Mouse (Mus musculus) spleen, postnatal 4 days (tissue): Measurements from ENCODE around the gene Rab11fip4.

Experiments
- DNase-seq, 2 experiments: peaks; one replicate each; pipeline ENCODE4 v3.0.0; 2022; ENCODE audit warnings: low spot score in 2 of 2

The Rab11fip4 gene

DNA sequence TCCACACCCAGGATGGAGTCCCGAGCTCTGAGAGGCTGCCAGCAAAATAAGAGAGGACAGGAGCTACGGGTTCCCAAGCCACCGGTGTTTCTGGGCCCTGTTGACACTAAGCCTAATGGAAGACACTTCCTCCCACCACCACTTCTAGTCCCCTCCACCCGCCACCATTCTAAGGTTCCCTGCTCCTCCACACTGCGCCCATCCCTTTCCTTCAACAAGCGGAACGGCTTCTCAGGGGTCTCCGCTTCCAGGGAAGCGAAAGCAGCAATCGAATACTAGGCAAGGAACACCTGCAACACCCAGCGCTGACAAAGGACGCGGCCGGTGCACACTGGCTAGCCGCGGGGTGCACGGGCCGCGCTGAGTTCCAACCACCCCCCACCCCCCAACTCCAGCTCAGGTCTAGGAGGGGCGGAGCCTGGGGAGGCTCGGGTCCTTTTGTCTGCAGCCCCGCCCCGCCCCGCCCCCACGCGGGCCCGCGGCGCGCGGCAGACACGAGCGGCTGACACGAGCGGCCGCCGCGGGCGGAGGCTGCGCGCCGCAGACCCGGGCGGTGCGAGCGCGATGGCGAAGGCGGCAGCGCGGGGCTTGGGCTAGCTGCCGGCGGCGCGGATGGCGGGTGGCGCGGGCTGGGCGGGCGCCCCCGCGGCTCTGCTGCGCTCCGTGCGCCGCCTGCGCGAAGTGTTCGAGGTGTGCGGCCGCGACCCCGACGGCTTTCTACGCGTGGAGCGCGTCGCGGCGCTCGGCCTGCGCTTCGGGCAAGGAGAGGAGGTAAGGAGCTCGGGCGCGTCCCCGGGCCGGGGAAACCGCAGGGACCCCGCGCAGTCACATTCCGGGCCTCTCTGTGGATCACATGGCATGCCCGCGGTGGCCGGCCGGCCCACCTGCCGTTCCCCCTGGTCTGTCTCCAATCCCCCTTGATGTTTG, at the start of gene Rab11fip4:
Gene Rab11fip4 (plus strand): TSS at position 549 of the 927 bp plus-strand sequence.
- peak in 1 of 2 experiments; percentile 60 for DNase-seq

DNA sequence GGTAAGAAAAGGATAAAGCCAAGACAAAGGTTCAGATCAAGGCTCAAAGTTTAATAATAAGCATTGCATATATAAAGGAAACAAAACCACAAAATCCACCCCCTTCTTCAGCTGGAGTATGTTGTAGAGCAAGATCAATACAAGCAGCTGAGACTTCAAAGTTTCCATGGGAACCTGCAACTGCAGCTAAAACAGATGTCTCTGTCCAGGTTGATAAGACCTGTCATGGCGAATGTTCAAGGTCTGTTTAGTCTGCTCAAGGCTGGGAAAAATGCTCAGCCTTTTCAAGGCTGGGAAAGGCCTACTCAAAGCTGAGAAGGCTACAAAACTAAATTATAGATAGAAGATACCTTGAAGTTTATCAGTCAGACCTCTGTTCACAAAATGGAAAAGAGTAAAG, 38.4 kb upstream of the Rab11fip4 start:
- no peak for DNase-seq

- DNase-seq, result no peak
These were observed 30.5 kb upstream of the Rab11fip4 start for GRCm38 (mm10) chr11:79560536-79560935.

GRCm38 (mm10) chr11:79563493-79563892, 27.5 kb upstream of the Rab11fip4 start:
- DNase-seq, result no peak

DNA sequence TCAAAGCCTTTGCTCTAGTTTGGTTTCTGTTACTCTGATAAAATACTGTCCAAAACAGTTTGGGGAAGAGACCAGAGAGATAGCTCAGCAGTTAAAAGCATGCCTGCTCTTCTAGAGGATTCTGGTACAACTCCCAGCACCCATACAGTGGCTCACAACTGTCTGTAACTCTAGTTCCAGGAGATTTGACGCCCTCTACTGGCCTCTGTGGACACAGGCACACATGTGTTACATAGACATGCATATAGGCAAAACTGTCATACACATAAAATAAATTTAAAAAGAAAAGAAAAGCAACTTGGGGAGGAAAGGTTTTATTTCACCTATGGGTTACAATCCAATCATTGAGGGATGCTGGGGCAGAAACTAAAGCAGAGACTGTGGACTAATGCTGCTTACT, 24.1 kb upstream of the Rab11fip4 start:
- DNase-seq, result no peak

DNA sequence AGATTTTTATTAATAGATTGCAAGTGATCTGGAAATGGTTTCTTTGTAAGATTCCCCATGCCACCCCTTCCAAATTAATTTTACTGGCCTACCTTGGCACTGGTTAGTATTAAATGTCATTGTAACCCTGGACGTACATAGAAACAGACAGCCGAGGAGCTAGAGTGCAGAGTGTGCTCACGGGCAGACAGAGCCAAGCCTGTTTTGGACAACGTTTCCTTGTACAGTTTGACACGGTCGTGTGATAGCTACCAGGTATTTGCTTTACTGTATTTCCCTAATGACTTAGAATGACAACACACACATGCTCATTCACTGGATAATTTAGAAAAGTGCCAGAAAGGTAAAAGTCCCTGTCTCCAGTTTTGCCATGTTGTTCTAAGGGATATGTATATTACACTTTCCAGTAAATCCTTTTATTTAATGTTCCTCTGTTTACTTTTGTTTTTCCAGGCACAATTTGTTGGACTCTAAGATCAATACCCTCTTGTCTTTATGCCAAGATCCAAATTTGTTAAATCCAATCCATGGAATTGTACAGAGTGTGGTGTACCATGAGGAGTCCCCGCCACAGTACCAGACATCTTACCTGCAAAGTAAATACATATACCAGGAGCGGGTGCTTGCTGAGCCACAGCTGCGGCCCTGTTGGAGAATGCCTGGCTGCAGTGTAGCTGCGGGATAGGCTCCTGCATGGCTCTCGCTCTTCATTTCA, 22.7 kb upstream of the Rab11fip4 start:
- DNase-seq, result no peak

DNA sequence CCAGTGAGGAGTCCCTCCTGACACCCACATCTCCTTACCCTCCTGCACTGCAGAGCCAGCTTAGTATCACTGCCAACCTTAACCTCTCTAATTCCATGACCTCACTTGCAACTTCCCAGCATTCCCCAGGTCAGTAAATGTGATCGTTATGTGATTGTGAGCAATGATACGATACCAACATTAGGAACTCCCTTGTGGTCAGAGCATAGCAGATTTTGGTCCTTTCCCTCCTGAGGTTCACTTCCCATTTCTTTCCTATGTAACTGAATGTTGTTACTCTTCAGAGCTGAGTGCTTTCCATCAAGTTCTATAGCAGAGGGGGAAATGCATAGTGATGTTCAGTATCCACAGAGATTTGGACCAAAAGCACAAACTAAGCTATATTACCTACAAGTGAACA, 20.7 kb upstream of the Rab11fip4 start:
- no peak for DNase-seq

DNA sequence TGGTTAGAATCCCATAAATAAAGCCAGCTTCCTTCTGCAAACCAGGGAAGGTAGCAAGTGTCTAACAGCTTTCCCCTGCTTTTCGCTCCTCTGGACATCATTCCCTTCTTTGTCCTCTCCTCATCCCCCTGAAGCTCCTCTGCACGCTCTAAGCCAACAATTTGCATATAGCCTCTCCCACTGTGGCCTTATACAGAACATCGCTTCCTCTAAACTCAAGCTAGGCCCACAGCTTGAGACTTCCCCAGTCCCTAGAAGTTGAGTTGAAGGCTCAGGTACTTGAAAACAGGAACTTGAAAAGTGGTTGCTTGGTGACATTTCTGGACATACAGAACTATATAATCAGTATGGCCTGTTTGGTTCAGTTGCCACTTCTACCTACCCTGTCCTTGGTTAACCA, 17.2 kb upstream of the Rab11fip4 start:
- DNase-seq, result no peak

- DNase-seq, result no peak
These were observed 15.5 kb upstream of the Rab11fip4 start for GRCm38 (mm10) chr11:79575383-79576073.

DNA sequence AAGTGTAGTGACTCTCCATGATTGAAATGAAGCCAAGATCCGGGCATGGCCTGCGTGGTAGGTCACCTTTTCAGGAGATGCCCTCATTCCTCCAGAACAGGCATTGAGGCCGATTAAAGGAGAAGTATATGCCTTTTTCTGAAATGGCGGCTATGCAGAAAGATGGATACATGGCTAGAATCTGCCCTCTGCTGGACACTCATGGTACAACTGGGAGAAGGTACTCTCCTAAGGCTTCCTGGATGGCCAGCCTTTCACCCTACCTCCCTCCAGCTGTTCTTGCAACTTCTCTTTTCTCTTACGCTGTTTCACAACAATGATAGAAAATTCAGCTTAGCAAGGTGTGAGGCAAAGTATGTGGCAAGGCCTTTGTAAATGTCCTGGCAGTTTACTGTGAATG, 13.3 kb upstream of the Rab11fip4 start:
- peak; percentile 80 to 91 for DNase-seq

- DNase-seq, result no peak
These were observed 10.4 kb upstream of the Rab11fip4 start for GRCm38 (mm10) chr11:79580660-79581059.

DNA sequence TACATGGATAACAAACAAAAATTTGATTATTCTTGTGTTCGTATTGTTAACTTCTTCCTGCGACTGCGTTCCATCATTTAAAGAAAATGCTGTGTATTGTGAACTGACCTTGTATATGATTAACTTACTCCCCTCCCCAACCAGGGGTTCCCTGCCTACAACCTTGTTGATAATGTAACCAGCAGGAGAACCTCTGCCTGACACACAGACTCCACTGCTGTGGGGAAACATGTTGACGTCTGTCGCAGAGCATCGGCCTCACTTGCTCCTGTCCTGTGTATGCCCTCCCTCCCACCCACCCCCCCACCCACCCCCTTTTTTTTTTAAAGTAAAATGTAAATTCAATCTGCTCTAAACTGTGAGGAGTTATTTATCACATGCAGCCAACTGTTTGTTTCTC, 9.8 kb upstream of the Rab11fip4 start:
- DNase-seq, result no peak

DNA sequence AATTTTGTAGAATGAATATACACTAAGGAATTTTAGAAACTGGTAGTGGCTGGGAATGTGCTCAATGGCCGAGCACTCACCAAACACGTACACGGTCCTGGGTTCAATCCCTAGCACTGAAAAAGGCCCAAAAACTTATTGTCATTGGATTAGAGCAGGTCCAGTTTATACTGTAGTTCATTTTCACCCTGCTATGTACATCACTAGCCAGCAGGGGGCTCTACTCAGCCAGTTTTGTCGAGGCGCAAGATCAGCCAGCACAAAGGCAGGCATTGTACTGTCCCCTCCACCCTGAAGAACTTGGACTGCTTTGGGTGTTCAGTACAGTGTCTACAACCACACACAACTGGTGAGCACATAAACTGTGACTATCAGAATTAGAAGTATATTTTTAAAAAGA, 6.8 kb upstream of the Rab11fip4 start:
- DNase-seq, result peak; percentile 56 to 80

GRCm38 (mm10) chr11:79589317-79590075, 1.5 kb upstream of the Rab11fip4 start:
- DNase-seq, result no peak

GRCm38 (mm10) chr11:79591591-79591975, 571 bp downstream of the Rab11fip4 start:
- peak in 1 of 2 experiments; percentile 56 for DNase-seq

- no peak for DNase-seq
These were observed 2.5 kb downstream of the Rab11fip4 start for GRCm38 (mm10) chr11:79593495-79593894.

- no peak for DNase-seq
These were observed 19.4 kb downstream of the Rab11fip4 start for GRCm38 (mm10) chr11:79610454-79610853.

DNA sequence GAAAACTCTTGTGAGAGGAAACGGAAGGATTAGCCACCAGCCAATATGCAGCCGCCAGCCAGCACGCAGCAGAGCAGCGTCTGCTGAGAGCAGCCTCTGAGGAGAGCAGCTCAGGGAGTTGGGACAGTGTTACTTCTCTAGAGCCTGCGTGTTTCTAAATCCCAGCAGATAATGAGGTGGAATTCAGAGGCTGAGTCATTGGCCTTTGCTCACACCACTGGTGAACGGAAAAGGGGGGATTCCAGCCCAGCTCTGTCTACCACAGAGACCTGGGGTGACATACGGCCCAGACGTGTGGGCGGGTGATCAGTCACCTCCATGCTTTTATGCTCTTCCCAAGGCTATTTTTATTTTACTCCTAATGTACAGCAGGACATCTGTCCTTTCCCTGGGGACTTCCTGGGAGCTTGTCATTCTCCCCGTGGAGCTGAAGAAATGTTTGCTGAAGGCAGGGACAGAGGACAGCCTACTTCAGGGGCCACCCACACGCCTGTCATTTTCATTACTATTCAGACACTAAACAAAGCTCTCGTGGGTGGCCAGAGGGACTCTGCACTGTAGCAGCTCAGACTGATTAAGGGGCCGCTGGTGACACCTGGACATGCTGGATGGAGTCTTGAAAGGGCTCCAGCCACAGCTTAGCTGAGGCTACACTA, 20.1 kb downstream of the Rab11fip4 start:
- DNase-seq, result no peak

GRCm38 (mm10) chr11:79612046-79612600, 21.1 kb downstream of the Rab11fip4 start:
- DNase-seq, result no peak

- no peak for DNase-seq
These were observed 22.1 kb downstream of the Rab11fip4 start for GRCm38 (mm10) chr11:79613084-79613483.

DNA sequence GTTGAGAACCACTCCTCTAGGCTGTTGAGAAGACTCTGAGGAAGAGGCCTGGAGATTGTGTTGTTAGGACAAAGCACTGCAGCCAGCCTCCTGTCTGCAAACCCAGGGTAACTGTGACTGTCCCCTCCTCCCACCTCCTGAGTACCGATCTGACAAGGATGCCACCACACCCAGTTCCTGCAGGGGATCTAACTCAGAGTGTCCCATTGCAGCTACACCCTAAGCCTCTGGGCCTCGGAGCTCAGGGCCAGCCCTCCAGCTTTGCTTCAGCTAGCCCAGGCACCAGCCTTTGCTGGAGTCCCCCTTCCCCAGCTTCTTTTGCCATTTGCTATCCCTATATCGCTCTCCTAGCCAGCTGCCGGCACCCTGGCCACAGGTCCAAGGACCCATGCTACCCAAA, 22.7 kb downstream of the Rab11fip4 start:
- DNase-seq, result no peak
